Mouse (Mus musculus) embryonic fibroblast, embryonic 13.5 days (primary cell): ENCODE measurements around the gene Higd1a. TPM values are rescaled to one million over a fixed set of nuclear protein-coding genes. Genes with fewer than 3 reads are reported as not detected.

Experiments
- H3K27ac ChIP-seq: 2 replicates; pipeline ENCODE4 v1.5.1; 2012; ENCODE audit warnings: low read length, control low read depth, inconsistent platforms; ENCODE audit not compliant: insufficient read depth
- H3K4me1 ChIP-seq: 2 replicates; pipeline ENCODE4 v1.6.1; 2011; ENCODE audit warnings: low read length; ENCODE audit not compliant: control insufficient read depth, insufficient read depth
- H3K4me3 ChIP-seq: 2 replicates; pipeline ENCODE4 v1.5.1; 2011; ENCODE audit warnings: mild to moderate bottlenecking, control low read depth, low read length; ENCODE audit not compliant: insufficient read depth
- CTCF ChIP-seq: IDR thresholded peaks from 2 replicates; pipeline ENCODE4 v1.5.1; 2011; ENCODE audit warnings: mild to moderate bottlenecking, control low read depth, low read length, moderate library complexity, borderline replicate concordance; ENCODE audit not compliant: insufficient read depth
- POLR2A ChIP-seq: IDR thresholded peaks from 2 replicates; pipeline ENCODE4 v1.6.1; 2011; ENCODE audit warnings: low read depth, mild to moderate bottlenecking, control low read depth, low read length, moderate library complexity
- polyA plus RNA-seq: library from polyadenylated mRNA; stranded (reverse); fragments of >200 nt; gene quantifications from 2 replicates; pipeline ENCODE4 v1.2.4, GENCODE M21; 2011; ENCODE audit warnings: low read depth; ENCODE audit not compliant: missing spikeins, insufficient read length

The Higd1a gene
- polyA plus RNA-seq, 1 experiment = 101 TPM

- Histone ChIP-seq H3K4me1 (no peaks in the 10 kb centered on the region), H3K27ac (no peak overlapping the region), H3K4me3 (no peak overlapping the region)
- TF ChIP-seq CTCF = no peak
- no peak for TF ChIP-seq POLR2A
Observed at GRCm38 (mm10) chr9:121828314-121828713, 29.8 kb downstream of the Higd1a start.

GRCm38 (mm10) chr9:121826356-121826755 lies 31.8 kb downstream of the Higd1a start:
- Histone ChIP-seq H3K4me1 (no peaks in the 10 kb centered on the region), H3K4me3 (no peak overlapping the region), H3K27ac (no peak overlapping the region)
- no peak for TF ChIP-seq POLR2A
- TF ChIP-seq CTCF = no peak

DNA sequence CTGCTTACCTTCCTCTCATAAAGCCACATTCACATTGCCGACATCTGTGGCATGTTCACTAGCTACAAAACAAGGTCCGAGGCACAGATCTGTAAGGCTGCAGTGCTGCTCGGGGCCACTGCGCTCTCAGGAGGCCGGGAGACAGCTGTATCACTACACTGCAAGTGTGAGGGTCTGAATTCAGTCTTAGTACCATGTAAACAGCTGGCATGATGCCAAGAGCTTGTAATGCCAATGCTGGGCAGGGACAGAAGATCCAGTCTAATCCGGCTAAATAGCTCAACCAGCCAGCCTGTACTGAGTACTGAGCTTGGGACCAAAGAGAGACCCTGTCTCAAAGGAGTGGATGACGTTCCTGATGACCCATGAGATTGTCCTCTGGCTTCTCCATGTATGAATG lies 34.2 kb downstream of the Higd1a start:
- no peaks in the 10 kb centered on the region for H3K4me1 ChIP-seq
- no peak for TF ChIP-seq POLR2A
- no peak for TF ChIP-seq CTCF
- no peak overlapping the region for H3K4me3 ChIP-seq
- H3K27ac ChIP-seq = no peak overlapping the region

DNA sequence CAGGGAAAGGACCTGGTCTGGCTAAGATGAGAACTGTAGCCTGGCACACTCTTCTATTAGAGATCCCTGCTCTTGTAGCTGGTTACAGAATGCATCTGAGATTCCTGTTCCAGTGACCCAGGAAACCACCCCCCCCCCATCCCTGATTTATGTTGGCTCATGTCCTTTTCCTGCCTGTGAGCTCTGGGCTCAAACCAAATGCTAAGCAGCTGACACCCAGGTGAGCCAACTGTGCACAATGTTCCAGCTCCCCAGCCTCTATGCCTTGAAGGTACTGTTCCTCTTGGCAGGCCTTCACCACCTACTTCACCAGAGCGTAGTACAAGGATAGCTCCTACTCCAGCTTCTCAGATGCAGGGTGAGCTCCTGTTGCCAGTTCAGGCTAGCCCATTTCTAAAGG lies 35.1 kb downstream of the Higd1a start:
- no peak overlapping the region for H3K4me3 ChIP-seq
- TF ChIP-seq POLR2A (no peak), CTCF (no peak)
- H3K4me1 ChIP-seq = no peaks in the 10 kb centered on the region
- H3K27ac ChIP-seq = no peak overlapping the region

GRCm38 (mm10) chr9:121822585-121822991 lies 35.6 kb downstream of the Higd1a start:
- H3K4me3 ChIP-seq = no peak overlapping the region
- no peaks in the 10 kb centered on the region for H3K4me1 ChIP-seq
- H3K27ac ChIP-seq = no peak overlapping the region
- no peak for TF ChIP-seq CTCF
- no peak for TF ChIP-seq POLR2A

DNA sequence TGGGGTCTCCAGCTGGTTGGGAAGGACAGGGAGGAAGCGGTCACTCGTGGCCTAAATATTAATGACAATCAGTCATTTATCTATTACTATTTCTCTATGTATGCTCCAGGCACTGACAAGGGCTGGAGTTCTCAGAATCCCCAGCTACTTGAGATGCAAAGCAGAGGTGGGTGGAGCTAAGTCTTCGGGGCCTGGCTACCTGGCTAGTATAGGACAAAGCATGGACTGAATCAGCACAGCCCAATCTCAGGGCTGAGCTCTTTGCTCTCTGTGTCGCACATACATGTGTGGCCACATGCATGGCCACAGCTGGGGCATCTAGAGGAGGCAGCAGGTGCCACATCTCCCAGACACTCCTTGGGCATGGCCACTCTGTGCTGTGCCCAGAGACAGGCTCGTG lies 37.4 kb downstream of the Higd1a start:
- H3K27ac ChIP-seq = no peak overlapping the region
- no peaks in the 10 kb centered on the region for H3K4me1 ChIP-seq
- TF ChIP-seq POLR2A (no peak), CTCF (no peak)
- H3K4me3 ChIP-seq = no peak overlapping the region

DNA sequence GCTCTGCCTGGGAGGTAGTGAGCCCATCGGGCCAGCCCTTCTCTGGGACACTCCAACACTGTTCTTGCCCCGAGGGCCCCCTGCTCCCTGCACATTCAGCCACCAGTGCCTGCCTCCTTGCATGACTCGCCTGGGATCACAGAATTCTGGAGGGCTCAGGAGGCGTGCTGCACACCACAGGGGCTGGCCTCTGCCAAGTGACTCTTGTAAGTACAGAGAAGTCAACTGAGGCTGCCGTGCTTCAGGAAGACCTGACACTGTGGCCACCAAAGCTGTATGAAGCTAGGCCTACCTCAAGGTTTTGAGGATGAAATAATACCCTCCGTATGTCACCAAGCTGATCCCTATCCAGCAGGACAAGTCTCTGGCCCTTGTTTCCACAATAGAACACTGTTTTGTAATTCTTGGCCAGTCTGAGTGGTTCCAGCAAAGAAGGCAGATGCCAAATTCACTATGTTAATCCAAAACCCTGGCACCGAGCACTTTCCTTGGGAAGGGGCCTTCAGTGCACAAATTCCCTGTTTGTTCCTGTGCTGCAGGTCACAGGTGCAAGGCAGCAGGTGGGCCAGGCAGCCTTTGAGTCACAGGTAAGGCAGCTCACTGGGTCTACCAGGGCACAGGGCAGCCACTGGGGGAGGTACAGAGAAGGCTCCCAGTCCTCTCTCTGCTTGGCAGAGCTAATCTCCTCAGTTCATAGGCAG lies 38.2 kb downstream of the Higd1a start:
- no peak overlapping the region for H3K27ac ChIP-seq
- H3K4me1 ChIP-seq = no peaks in the 10 kb centered on the region
- no peak overlapping the region for H3K4me3 ChIP-seq
- no peak for TF ChIP-seq POLR2A
- no peak for TF ChIP-seq CTCF

DNA sequence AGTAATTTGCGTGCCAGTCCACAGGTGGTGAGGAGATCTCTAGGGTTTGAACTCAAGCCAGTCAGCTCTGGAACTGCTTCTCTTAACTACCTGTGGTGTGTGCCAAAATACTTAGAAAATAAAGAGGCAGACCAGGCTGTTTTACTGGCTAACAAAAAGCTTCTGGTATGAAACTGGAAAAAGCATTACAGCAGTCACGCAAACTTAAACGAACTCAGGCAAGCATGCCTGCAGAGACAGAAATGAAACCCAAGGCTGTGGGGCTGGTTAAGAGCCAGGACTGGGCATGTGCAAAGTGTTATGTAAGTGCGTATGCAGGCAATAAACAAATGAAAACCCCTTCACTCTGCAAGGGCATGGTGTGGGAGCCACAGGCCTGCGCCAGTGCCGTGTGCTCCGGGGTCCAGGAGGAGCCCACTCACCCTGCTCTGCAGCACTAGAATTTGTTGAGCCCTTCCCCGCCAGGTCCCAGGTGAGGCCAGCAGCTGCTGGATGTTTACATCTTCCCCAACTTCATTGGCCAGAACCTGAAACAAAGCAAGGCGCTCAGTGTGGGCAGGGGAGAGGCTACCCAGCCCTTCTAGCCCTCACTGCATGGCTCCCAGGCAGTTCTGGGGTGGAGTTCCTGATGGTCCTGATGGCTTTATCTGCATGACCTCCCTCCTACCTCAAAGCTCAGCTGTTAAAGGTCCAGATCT lies 38.9 kb downstream of the Higd1a start:
- H3K27ac ChIP-seq = no peak overlapping the region
- no peak for TF ChIP-seq CTCF
- TF ChIP-seq POLR2A = no peak
- H3K4me1 ChIP-seq = no peaks in the 10 kb centered on the region

DNA sequence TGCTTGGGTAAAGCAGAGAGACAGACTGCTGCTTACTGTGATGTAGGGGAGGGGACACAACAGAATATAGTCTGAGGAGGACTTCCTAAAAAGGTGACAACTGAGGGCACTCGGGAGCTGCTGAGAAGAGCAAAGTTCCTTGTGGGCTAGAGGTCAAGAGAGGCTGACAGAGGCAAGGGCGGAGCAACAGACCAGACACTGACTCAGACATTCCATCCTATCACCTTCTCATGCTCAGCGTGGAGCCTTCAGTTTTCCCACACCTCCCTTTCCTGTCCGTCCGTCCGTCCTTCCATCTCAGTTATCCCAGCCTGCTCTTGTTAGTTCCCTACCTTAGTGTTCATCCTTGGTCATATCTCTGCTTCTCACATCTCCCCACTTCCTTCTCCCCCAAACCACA lies 43.0 kb downstream of the Higd1a start:
- Histone ChIP-seq H3K4me3 (no peak overlapping the region), H3K27ac (no peak overlapping the region), H3K4me1 (no peaks in the 10 kb centered on the region)
- TF ChIP-seq POLR2A (no peak), CTCF (no peak)

More for the DNA sequence above, 38.9 kb downstream of the Higd1a start:
- no peak overlapping the region for H3K4me3 ChIP-seq
